Mouse (Mus musculus) cerebellum, adult 11 months (tissue): ENCODE measurements around the gene Runx2.

Experiments
- DNase-seq: peaks from one replicate; pipeline ENCODE4 v3.0.0; 2022

The Runx2 gene

GRCm38 (mm10) chr17:44519356-44519755, 295.2 kb downstream of the Runx2 start:
- DNase-seq: no peak

GRCm38 (mm10) chr17:44518156-44518555, 296.4 kb downstream of the Runx2 start:
- no peak for DNase-seq

GRCm38 (mm10) chr17:44508198-44508715, 306.3 kb downstream of the Runx2 start:
- no peak for DNase-seq

GRCm38 (mm10) chr17:44507741-44508140, 306.9 kb downstream of the Runx2 start:
- no peak for DNase-seq

- DNase-seq: no peak
Observed at GRCm38 (mm10) chr17:44506524-44506923, 308.1 kb downstream of the Runx2 start.

GRCm38 (mm10) chr17:44504794-44505317, 309.7 kb downstream of the Runx2 start:
- DNase-seq: no peak

GRCm38 (mm10) chr17:44502176-44502575, 312.4 kb downstream of the Runx2 start:
- no peak for DNase-seq

GRCm38 (mm10) chr17:44500306-44500899, 314.2 kb downstream of the Runx2 start:
- no peak for DNase-seq

GRCm38 (mm10) chr17:44490164-44490794, 324.3 kb downstream of the Runx2 start:
- no peak for DNase-seq

GRCm38 (mm10) chr17:44489346-44489745, 325.3 kb downstream of the Runx2 start:
- DNase-seq: no peak

- DNase-seq: no peak
Observed at GRCm38 (mm10) chr17:44487514-44488244, 326.9 kb downstream of the Runx2 start.

- DNase-seq: no peak
Observed at GRCm38 (mm10) chr17:44485337-44485736, 329.3 kb downstream of the Runx2 start.

GRCm38 (mm10) chr17:44479918-44480317, 334.7 kb downstream of the Runx2 start:
- no peak for DNase-seq

- DNase-seq: no peak
Observed at GRCm38 (mm10) chr17:44479491-44479890, 335.1 kb downstream of the Runx2 start.

- DNase-seq: no peak
Observed at GRCm38 (mm10) chr17:44475910-44476309, 338.7 kb downstream of the Runx2 start.

GRCm38 (mm10) chr17:44474280-44474679, 340.3 kb downstream of the Runx2 start:
- DNase-seq: no peak

GRCm38 (mm10) chr17:44472695-44473094, 341.9 kb downstream of the Runx2 start:
- no peak for DNase-seq

GRCm38 (mm10) chr17:44463679-44464078, 350.9 kb downstream of the Runx2 start:
- DNase-seq: no peak

- no peak for DNase-seq
Observed at GRCm38 (mm10) chr17:44460156-44460555, 354.4 kb downstream of the Runx2 start.

GRCm38 (mm10) chr17:44459029-44459428, 355.6 kb downstream of the Runx2 start:
- no peak for DNase-seq

GRCm38 (mm10) chr17:44456696-44457095, 357.9 kb downstream of the Runx2 start:
- no peak for DNase-seq

GRCm38 (mm10) chr17:44455681-44456600, 358.7 kb downstream of the Runx2 start:
- peak; percentile 13 for DNase-seq
